Mouse (Mus musculus): Measurements from ENCODE around the gene Reln. TPM values are rescaled to one million over a fixed set of nuclear protein-coding genes. Genes with fewer than 3 reads are reported as not detected.

The Reln gene
- total and polyA plus RNA-seq, 2 experiments from 2014 or later, result 25.3 to 189 TPM

GRCm38 (mm10) chr5:21980544-21980943, 364.0 kb downstream of the Reln start:
- DNase-seq (ENCODE audit: low spot score) (no peak), ATAC-seq (ENCODE audit: low FRiP score) (no peak)
- 91% methylated on average over 3 of the region's 3 CpGs for WGBS
- Histone ChIP-seq H3K27ac (ENCODE audit: low read depth, low read length) (no peak overlapping the region), H3K9me3 (ENCODE audit: low read length) (no peaks in the 10 kb centered on the region), H3K36me3 (ENCODE audit: insufficient read depth, low read length) (no peaks in the 10 kb centered on the region), H3K4me2 (ENCODE audit: low read depth, low read length, poor library complexity, severe bottlenecking) (no peak overlapping the region), H3K4me3 (ENCODE audit: low read depth, low read length) (no peak overlapping the region), H3K9ac (replicated peaks; ENCODE audit: low read length, poor library complexity, severe bottlenecking) (no peak overlapping the region), H3K4me1 (ENCODE audit: insufficient read depth, low read length) (no peaks in the 10 kb centered on the region), H3K27me3 (ENCODE audit: insufficient read depth, low read length) (no peaks in the 10 kb centered on the region)
- no peak for TF ChIP-seq CTCF (IDR thresholded peaks at IDR 0.05)

DNA sequence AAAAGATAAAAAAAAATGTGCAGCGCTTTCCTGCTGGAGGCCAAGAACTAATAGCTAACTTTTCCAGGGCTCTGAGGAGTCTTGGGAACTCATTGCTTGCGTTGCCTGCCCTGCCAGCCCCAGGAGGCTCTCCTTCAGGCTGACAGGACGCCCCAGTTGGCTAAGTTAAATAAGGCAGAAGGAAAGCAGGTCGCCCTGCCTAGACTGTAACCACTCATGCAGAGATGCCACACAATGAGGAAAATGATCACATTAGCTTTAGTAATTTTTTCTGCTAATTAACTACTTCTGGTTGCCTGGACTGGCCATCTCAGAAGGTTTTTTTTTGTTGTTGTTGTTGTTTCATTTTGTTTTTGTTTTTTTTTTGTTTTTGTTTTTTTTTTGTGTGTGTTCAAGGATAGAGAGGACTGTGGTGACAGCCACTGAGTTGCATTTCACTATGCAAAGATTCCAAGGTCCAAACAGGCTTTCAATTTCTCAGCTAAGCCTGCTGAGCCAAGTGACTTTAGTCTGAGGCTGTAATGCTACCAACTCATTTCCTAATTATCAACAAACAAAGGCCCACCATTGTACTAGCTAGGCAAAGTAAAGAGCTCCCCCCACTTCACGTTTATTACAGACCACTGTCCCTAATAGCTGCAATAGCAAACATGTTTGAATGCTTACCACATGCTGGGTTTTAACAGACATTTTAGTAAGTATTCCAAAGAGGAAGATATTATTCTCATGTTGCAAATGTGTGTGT, 371.1 kb downstream of the Reln start:
- Histone ChIP-seq H3K4me3 (ENCODE audit: low read depth, low read length) (no peak overlapping the region), H3K27me3 (ENCODE audit: insufficient read depth, low read length) (no peaks in the 10 kb centered on the region), H3K4me1 (ENCODE audit: insufficient read depth, low read length) (no peaks in the 10 kb centered on the region), H3K36me3 (ENCODE audit: insufficient read depth, low read length) (no peaks in the 10 kb centered on the region), H3K9me3 (ENCODE audit: low read length) (no peaks in the 10 kb centered on the region), H3K9ac (replicated peaks; ENCODE audit: low read length, poor library complexity, severe bottlenecking) (no peak overlapping the region), H3K27ac (ENCODE audit: low read depth, low read length) (no peak overlapping the region), H3K4me2 (ENCODE audit: low read depth, low read length, poor library complexity, severe bottlenecking) (no peak overlapping the region)
- DNase-seq (ENCODE audit: low spot score), result peak; percentile 43
- ATAC-seq (ENCODE audit: low FRiP score), result no peak
- TF ChIP-seq CTCF (IDR thresholded peaks at IDR 0.05), result no peak
- 26% methylated on average over 5 of the region's 5 CpGs for WGBS

GRCm38 (mm10) chr5:21961796-21962195, 382.7 kb downstream of the Reln start:
- no peak for DNase-seq (ENCODE audit: low spot score)
- ATAC-seq (ENCODE audit: low FRiP score), result no peak
- H3K9me3 ChIP-seq (ENCODE audit: low read length), result no peaks in the 10 kb centered on the region
- no peak overlapping the region for H3K4me2 ChIP-seq (ENCODE audit: low read depth, low read length, poor library complexity, severe bottlenecking)
- H3K4me3 ChIP-seq (ENCODE audit: low read depth, low read length), result no peak overlapping the region
- H3K36me3 ChIP-seq (ENCODE audit: insufficient read depth, low read length), result no peaks in the 10 kb centered on the region
- no peak overlapping the region for H3K9ac ChIP-seq (replicated peaks; ENCODE audit: low read length, poor library complexity, severe bottlenecking)
- no peaks in the 10 kb centered on the region for H3K27me3 ChIP-seq (ENCODE audit: insufficient read depth, low read length)
- H3K4me1 ChIP-seq (ENCODE audit: insufficient read depth, low read length), result no peaks in the 10 kb centered on the region
- WGBS, result 90% methylated on average over 1 of the region's 1 CpGs
- no peak for TF ChIP-seq CTCF (IDR thresholded peaks at IDR 0.05)
- no peak overlapping the region for H3K27ac ChIP-seq (ENCODE audit: low read depth, low read length)

DNA sequence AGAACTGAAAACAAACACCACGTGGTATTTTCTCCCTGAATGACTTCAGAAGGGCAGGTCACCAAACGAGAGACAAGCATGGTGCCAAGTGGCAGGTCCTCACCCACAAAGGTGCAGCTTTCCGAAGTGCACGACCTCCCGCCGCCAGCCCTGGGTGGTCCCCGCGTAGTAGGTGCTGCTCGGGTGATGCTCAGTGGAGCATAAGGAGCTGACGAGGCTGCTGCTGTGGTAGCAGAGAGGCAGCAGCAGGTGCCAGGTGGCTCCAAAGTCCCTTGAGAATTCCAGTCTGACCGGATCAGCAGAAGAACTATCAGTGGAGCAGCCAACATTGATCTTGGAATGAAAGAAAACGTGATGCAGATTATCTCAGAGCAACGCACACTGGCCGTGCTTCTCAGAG, 384.4 kb downstream of the Reln start:
- Histone ChIP-seq H3K9ac (replicated peaks; ENCODE audit: low read length, poor library complexity, severe bottlenecking) (no peak overlapping the region), H3K36me3 (ENCODE audit: insufficient read depth, low read length) (no peaks in the 10 kb centered on the region), H3K4me2 (ENCODE audit: low read depth, low read length, poor library complexity, severe bottlenecking) (no peak overlapping the region), H3K9me3 (ENCODE audit: low read length) (no peaks in the 10 kb centered on the region), H3K27me3 (ENCODE audit: insufficient read depth, low read length) (no peaks in the 10 kb centered on the region), H3K27ac (ENCODE audit: low read depth, low read length) (no peak overlapping the region), H3K4me3 (ENCODE audit: low read depth, low read length) (no peak overlapping the region), H3K4me1 (ENCODE audit: insufficient read depth, low read length) (no peaks in the 10 kb centered on the region)
- ATAC-seq (ENCODE audit: low FRiP score) (no peak), DNase-seq (ENCODE audit: low spot score) (peak; percentile 24)
- 65% methylated on average over 14 of the region's 14 CpGs for WGBS
- no peak for TF ChIP-seq CTCF (IDR thresholded peaks at IDR 0.05)

DNA sequence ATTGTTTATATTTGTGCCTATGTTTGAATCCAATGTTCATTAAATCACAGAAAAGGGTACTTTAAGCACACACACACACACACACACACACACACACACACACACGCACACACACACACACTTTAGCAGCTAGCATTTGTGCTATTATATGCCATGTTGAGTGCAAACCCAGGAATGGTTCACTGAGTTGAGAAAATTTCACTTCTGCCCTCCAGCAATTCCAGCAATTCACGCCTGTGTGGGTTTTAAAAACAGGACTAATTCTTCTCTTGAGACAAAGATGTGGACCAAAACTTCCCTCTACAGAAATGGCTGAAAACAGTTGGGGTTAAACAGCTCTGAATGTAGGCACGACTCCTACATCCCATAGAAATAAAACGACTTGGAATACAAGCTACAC, 386.9 kb downstream of the Reln start:
- H3K27me3 ChIP-seq (ENCODE audit: insufficient read depth, low read length), result no peaks in the 10 kb centered on the region
- H3K9ac ChIP-seq (replicated peaks; ENCODE audit: low read length, poor library complexity, severe bottlenecking), result no peak overlapping the region
- no peaks in the 10 kb centered on the region for H3K4me1 ChIP-seq (ENCODE audit: insufficient read depth, low read length)
- no peak overlapping the region for H3K4me3 ChIP-seq (ENCODE audit: low read depth, low read length)
- no peak for TF ChIP-seq CTCF (IDR thresholded peaks at IDR 0.05)
- H3K36me3 ChIP-seq (ENCODE audit: insufficient read depth, low read length), result no peaks in the 10 kb centered on the region
- no peak for ATAC-seq (ENCODE audit: low FRiP score)
- H3K9me3 ChIP-seq (ENCODE audit: low read length), result no peaks in the 10 kb centered on the region
- no peak overlapping the region for H3K27ac ChIP-seq (ENCODE audit: low read depth, low read length)
- no peak overlapping the region for H3K4me2 ChIP-seq (ENCODE audit: low read depth, low read length, poor library complexity, severe bottlenecking)
- 56% methylated on average over 4 of the region's 4 CpGs for WGBS
- no peak for DNase-seq (ENCODE audit: low spot score)

DNA sequence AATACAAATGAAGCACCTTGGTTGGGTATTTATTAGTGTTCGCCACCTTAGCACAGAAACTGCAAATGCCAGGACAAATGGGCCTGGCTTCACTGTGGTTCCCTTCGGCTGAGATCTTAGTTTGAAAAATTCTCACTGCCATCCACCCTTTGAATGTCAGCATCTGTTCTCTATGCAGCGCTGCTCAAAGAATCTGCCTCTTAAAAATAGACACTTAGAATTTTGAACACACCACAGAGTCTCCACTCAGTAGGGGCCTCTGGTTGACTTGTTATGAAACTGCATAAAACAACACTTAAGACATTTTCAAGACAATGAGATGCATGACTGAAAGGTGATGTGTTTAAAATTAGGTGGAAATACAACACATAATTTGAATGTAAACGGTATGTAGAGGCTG, 387.4 kb downstream of the Reln start:
- ATAC-seq (ENCODE audit: low FRiP score) (no peak), DNase-seq (ENCODE audit: low spot score) (no peak)
- Histone ChIP-seq H3K36me3 (ENCODE audit: insufficient read depth, low read length) (no peaks in the 10 kb centered on the region), H3K9me3 (ENCODE audit: low read length) (no peaks in the 10 kb centered on the region), H3K27me3 (ENCODE audit: insufficient read depth, low read length) (no peaks in the 10 kb centered on the region), H3K27ac (ENCODE audit: low read depth, low read length) (no peak overlapping the region), H3K9ac (replicated peaks; ENCODE audit: low read length, poor library complexity, severe bottlenecking) (no peak overlapping the region), H3K4me2 (ENCODE audit: low read depth, low read length, poor library complexity, severe bottlenecking) (no peak overlapping the region), H3K4me3 (ENCODE audit: low read depth, low read length) (no peak overlapping the region), H3K4me1 (ENCODE audit: insufficient read depth, low read length) (no peaks in the 10 kb centered on the region)
- no peak for TF ChIP-seq CTCF (IDR thresholded peaks at IDR 0.05)
- WGBS, result 65% methylated on average over 4 of the region's 4 CpGs
